Mouse (Mus musculus): Measurements from ENCODE around the gene Vcpkmt. TPM values are rescaled to one million over a fixed set of nuclear protein-coding genes. Genes with fewer than 3 reads are reported as not detected.

Gene Vcpkmt
- polyA plus RNA-seq (2015; fragmentation: Nextera tagmentation; extraction: Ambion mirVana), result 23.3 and 24.3 TPM in 2 replicates

DNA sequence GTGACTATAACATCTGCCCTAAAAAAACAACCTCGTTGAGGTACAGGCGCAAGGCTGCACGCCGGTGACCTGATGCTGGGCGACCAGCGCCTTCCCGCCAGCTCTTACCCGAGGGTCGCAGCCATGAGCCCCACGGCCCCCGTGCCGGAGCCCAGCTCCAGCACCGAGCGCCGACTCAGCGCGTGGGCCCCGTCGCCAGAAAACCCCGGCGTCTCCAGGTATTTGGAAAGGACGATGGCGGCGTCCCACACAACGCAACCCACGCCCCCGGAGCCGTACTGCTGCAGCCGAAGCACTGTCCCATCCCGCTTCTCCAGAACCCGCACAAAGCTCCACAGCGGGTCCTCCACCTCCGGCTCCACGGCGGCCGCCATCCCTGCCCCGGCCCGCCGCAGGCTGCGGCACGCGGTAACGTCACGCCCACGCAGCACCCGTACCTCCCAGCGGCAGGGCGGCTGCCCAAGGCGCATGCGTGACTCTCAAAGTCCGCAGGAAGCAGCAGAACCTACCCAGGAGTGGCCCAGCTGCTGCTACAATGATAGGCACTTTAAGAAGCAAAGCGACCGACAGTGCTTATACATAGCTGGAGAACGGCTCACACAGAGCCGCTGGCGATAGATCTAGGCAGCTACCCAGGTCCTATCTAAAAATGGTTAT lies at the start of gene Vcpkmt:
TSS of gene Vcpkmt (minus strand) at position 416 of the 657 bp plus-strand sequence.

Small RNA genes lying within 50 kb of the gene (microRNA-seq; reads per million reads assigned to microRNA genes)
- not detected for gene Gm23018 (ENCODE audit: borderline replicate concordance, insufficient number of aligned reads)

Other genes with a start within 250 kb of the Vcpkmt start
- 49.3 and 77.3 TPM in 2 replicates for gene Nemf, start 225.9 kb downstream of the Vcpkmt start, polyA plus RNA-seq (2015; fragmentation: Nextera tagmentation; extraction: Ambion mirVana)
- gene Arf6, start 210.9 kb downstream of the Vcpkmt start, polyA plus RNA-seq (2015; fragmentation: Nextera tagmentation; extraction: Ambion mirVana), result 82.0 and 82.7 TPM in 2 replicates
- 1.4 and 1.9 TPM in 2 replicates for gene Gm9887, start 210.6 kb downstream of the Vcpkmt start, polyA plus RNA-seq (2015; fragmentation: Nextera tagmentation; extraction: Ambion mirVana)
- gene Sos2, start 98.8 kb upstream of the Vcpkmt start, polyA plus RNA-seq (2015; fragmentation: Nextera tagmentation; extraction: Ambion mirVana), result 7.6 and 11.9 TPM in 2 replicates
- gene L2hgdh, start 141.8 kb upstream of the Vcpkmt start, polyA plus RNA-seq (2015; fragmentation: Nextera tagmentation; extraction: Ambion mirVana), result 5.7 and 11.7 TPM in 2 replicates
- 25.7 and 35.6 TPM in 2 replicates for gene Atp5s, start 141.9 kb upstream of the Vcpkmt start, polyA plus RNA-seq (2015; fragmentation: Nextera tagmentation; extraction: Ambion mirVana)
- gene Cdkl1, start 208.2 kb upstream of the Vcpkmt start, polyA plus RNA-seq (2015; fragmentation: Nextera tagmentation; extraction: Ambion mirVana), result 2.7 and 3.1 TPM in 2 replicates